Mouse (Mus musculus): ENCODE measurements around the gene Ufd1.
"Not testable (repeated sequence)": the region's sequence is repeated elsewhere in the genome, so short reads cannot be mapped to it uniquely, and the experiment has no call there.

- not testable (repeated sequence) for TF ChIP-seq CTCF, POLR2A (IDR thresholded peaks at IDR 0.05; ENCODE audit: extremely low read depth, insufficient read depth, low read length)
Measured at GRCm38 (mm10) chr16:18849521-18850190, 38.1 kb downstream of the Ufd1 start.
